14 mouse cellular contexts compared by ENCODE assay signal in the genomic region with DNA sequence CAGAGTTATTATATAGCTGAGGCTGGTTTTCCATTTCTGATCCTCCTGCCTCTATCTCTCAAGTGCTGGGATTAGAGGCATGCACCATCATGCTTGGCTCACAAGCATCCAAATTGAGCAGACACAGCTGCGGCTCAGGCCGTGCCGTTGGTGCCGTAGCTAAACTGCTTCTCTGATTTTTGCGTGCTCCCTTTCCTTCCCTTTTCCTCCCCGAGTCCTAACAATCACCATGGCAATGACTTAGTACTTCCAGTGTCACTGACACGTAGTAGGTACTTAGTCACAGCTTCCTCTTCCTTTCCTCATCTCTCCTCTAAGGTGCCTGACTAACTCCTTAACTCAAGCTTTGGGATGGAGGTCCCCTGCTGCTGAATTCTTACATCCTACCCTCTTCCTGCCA. TPM values are rescaled to one million over a fixed set of nuclear protein-coding genes. Genes with fewer than 3 reads are reported as not detected.
A peak's percentile ranks its signal among the peaks of the same experiment; 100 is the strongest.
DNase-seq lines count a peak whose midpoint lies in the region; ATAC-seq and TF ChIP-seq lines count a peak whose summit lies in the region.
"Had no signal": no experiment of that assay in that cellular context is flagged by ENCODE, and none has a peak within 500 bp of the region (broad histone marks: within the 10 kb centered on the region; RNA-seq: fewer than 3 reads in every experiment).

No protein-coding gene starts in this region.

- H3K9ac ChIP-seq in heart, embryonic 15.5 days, result no peak overlapping the region
- no peak overlapping the region for H3K9ac ChIP-seq in heart, embryonic 11.5 days (ENCODE audit: low read depth, low read length)
- H3K9ac ChIP-seq in lung, embryonic 16.5 days (ENCODE audit: low read length), result peak overlapping the region; percentile 26; the same call in 1 of the 2 replicates
- no peak overlapping the region for H3K9ac ChIP-seq in stomach, embryonic 16.5 days (ENCODE audit: low read length)
- H3K9ac ChIP-seq: hindbrain, embryonic 13.5 days had no signal

- no peak for TF ChIP-seq POLR2A in embryonic fibroblast, embryonic 13.5 days (IDR thresholded peaks at IDR 0.05; ENCODE audit: low read depth, low read length)

- ATAC-seq in heart, embryonic 15.5 days (replicated peaks; ENCODE audit: insufficient number of reproducible peaks, insufficient read depth, low FRiP score, low read depth), result no peak
- no peak for ATAC-seq in heart, embryonic 11.5 days (replicated peaks; ENCODE audit: insufficient number of reproducible peaks, low FRiP score, low TSS enrichment)
- ATAC-seq in lung, embryonic 16.5 days (ENCODE audit: low read depth), result 0 out of 2 replicates have a peak, but pooled peaks have one; percentile 6
- peak; percentile 38; the same call in 1 of the 2 replicates for ATAC-seq in stomach, embryonic 16.5 days (ENCODE audit: insufficient read depth, low FRiP score)

- H3K4me3 ChIP-seq in heart, embryonic 15.5 days, result no peak overlapping the region
- no peak overlapping the region for H3K4me3 ChIP-seq in heart, embryonic 11.5 days (ENCODE audit: low read depth, low read length)
- no peak overlapping the region for H3K4me3 ChIP-seq in lung, embryonic 16.5 days (ENCODE audit: low read length)
- H3K4me3 ChIP-seq in embryonic fibroblast, embryonic 13.5 days (ENCODE audit: insufficient read depth, low read length), result no peak overlapping the region
- no peak overlapping the region for H3K4me3 ChIP-seq in stomach, embryonic 16.5 days (replicated peaks; ENCODE audit: low read length)
- H3K4me3 ChIP-seq: forebrain, embryonic 10.5 days; hindbrain, embryonic 13.5 days; limb, embryonic 10.5 days had no signal

- TF ChIP-seq CTCF in embryonic fibroblast, embryonic 13.5 days (IDR thresholded peaks at IDR 0.05; ENCODE audit: borderline replicate concordance, insufficient read depth, low read length), result no peak

- H3K9me3 ChIP-seq in heart, embryonic 15.5 days (replicated peaks), result no peaks in the 10 kb centered on the region
- H3K9me3 ChIP-seq in heart, embryonic 11.5 days (replicated peaks; ENCODE audit: control insufficient read depth, low read length), result no peaks in the 10 kb centered on the region
- H3K9me3 ChIP-seq in lung, embryonic 16.5 days (ENCODE audit: control insufficient read depth, low read length), result no peaks in the 10 kb centered on the region
- peaks cover 4% of the 10 kb centered on the region; the same call in 1 of the 2 replicates for H3K9me3 ChIP-seq in stomach, embryonic 16.5 days (replicated peaks; ENCODE audit: control insufficient read depth, low read length)
- H3K9me3 ChIP-seq: forebrain, embryonic 10.5 days; hindbrain, embryonic 13.5 days; limb, embryonic 10.5 days had no signal

- H3K27ac ChIP-seq in heart, embryonic 15.5 days, result peak overlapping the region; percentile 2; the same call in 1 of the 2 replicates
- H3K27ac ChIP-seq in heart, embryonic 11.5 days (ENCODE audit: low read depth, low read length), result no peak overlapping the region
- peak overlapping the region; percentile 81 for H3K27ac ChIP-seq in lung, embryonic 16.5 days (ENCODE audit: low read length)
- peak overlapping the region; percentile 23; the same call in 1 of the 2 replicates for H3K27ac ChIP-seq in embryonic fibroblast, embryonic 13.5 days (ENCODE audit: insufficient read depth, low read length)
- peak overlapping the region; percentile 26 for H3K27ac ChIP-seq in stomach, embryonic 16.5 days (ENCODE audit: low read length)
- H3K27ac ChIP-seq: forebrain, embryonic 10.5 days; hindbrain, embryonic 13.5 days; limb, embryonic 10.5 days had no signal

- no peak for DNase-seq in lung, adult 18-20 months
- no peak for DNase-seq in c-Kit-positive CD71-positive TER-119-positive erythroid progenitor cells, embryonic 14.5 days (ENCODE audit: low spot score)
- DNase-seq: adrenal gland, adult 2 months; kidney, adult 11 months; retina, postnatal 1 day; thymus, postnatal 14 days had no signal

- H3K4me1 ChIP-seq in heart, embryonic 15.5 days (replicated peaks), result peaks cover 53% of the 10 kb centered on the region
- peaks cover 42% of the 10 kb centered on the region for H3K4me1 ChIP-seq in heart, embryonic 11.5 days (ENCODE audit: control insufficient read depth, insufficient read depth, low read length)
- H3K4me1 ChIP-seq in lung, embryonic 16.5 days (replicated peaks; ENCODE audit: control insufficient read depth, insufficient read depth, low read length), result peaks cover 62% of the 10 kb centered on the region
- peaks cover 28% of the 10 kb centered on the region for H3K4me1 ChIP-seq in embryonic fibroblast, embryonic 13.5 days (ENCODE audit: control insufficient read depth, insufficient read depth, low read length)
- H3K4me1 ChIP-seq in stomach, embryonic 16.5 days (ENCODE audit: control insufficient read depth, insufficient read depth, low read length), result peaks cover 58% of the 10 kb centered on the region

- H3K36me3 ChIP-seq in heart, embryonic 15.5 days, result no peaks in the 10 kb centered on the region
- H3K36me3 ChIP-seq in heart, embryonic 11.5 days (ENCODE audit: control insufficient read depth, insufficient read depth, low read length), result no peaks in the 10 kb centered on the region
- no peaks in the 10 kb centered on the region for H3K36me3 ChIP-seq in lung, embryonic 16.5 days (ENCODE audit: control insufficient read depth, insufficient read depth, low read length)
- no peaks in the 10 kb centered on the region for H3K36me3 ChIP-seq in stomach, embryonic 16.5 days (ENCODE audit: control insufficient read depth, insufficient read depth, low read length)
- H3K36me3 ChIP-seq: forebrain, embryonic 10.5 days; hindbrain, embryonic 13.5 days; limb, embryonic 10.5 days had no signal

- 47% methylated on average over 7 of the region's 7 CpGs for WGBS in heart, embryonic 15.5 days
- WGBS in heart, embryonic 11.5 days (ENCODE audit: insufficient replicate concordance), result 62% methylated on average over 7 of the region's 7 CpGs
- 36% methylated on average over 7 of the region's 7 CpGs for WGBS in lung, embryonic 16.5 days
- WGBS in stomach, embryonic 16.5 days, result 46% methylated on average over 7 of the region's 7 CpGs

- H3K4me2 ChIP-seq in heart, embryonic 15.5 days, result no peak overlapping the region
- no peak overlapping the region for H3K4me2 ChIP-seq in heart, embryonic 11.5 days
- H3K4me2 ChIP-seq in lung, embryonic 16.5 days (ENCODE audit: low read depth, low read length), result no peak overlapping the region
- H3K4me2 ChIP-seq in stomach, embryonic 16.5 days (ENCODE audit: low read depth, low read length), result no peak overlapping the region
- H3K4me2 ChIP-seq: hindbrain, embryonic 13.5 days had no signal

- no peaks in the 10 kb centered on the region for H3K27me3 ChIP-seq in heart, embryonic 15.5 days
- H3K27me3 ChIP-seq in heart, embryonic 11.5 days (ENCODE audit: control insufficient read depth, insufficient read depth, low read length), result no peaks in the 10 kb centered on the region
- no peaks in the 10 kb centered on the region for H3K27me3 ChIP-seq in lung, embryonic 16.5 days (ENCODE audit: control insufficient read depth, insufficient read depth, low read depth, low read length)
- no peaks in the 10 kb centered on the region for H3K27me3 ChIP-seq in stomach, embryonic 16.5 days (ENCODE audit: control insufficient read depth, insufficient read depth, low read length)
- H3K27me3 ChIP-seq: hindbrain, embryonic 13.5 days had no signal

RNA-seq across cellular contexts. Expression of a gene that starts 19.0 kb away (rescaled TPM):
- polyA plus RNA-seq in heart, embryonic 15.5 days (2015; fragmentation: Nextera tagmentation; extraction: Ambion mirVana), result 21.0 and 22.4 TPM in 2 replicates
- polyA plus RNA-seq in heart, embryonic 11.5 days (2014; fragmentation: Nextera tagmentation; extraction: Ambion mirVana), result 19.8 and 22.2 TPM in 2 replicates
- 15.3 and 15.7 TPM in 2 replicates for polyA plus RNA-seq in lung, embryonic 16.5 days (2015; fragmentation: Nextera tagmentation; extraction: Ambion mirVana)
- 168 and 255 TPM in 2 replicates for polyA plus RNA-seq in embryonic fibroblast, embryonic 13.5 days (2011; ENCODE audit: insufficient read length, low read depth, missing spikeins)
- 14.3 and 16.5 TPM in 2 replicates for polyA plus RNA-seq in stomach, embryonic 16.5 days (2015; fragmentation: Nextera tagmentation; extraction: Ambion mirVana)

Comparison
In these comparisons a context has a peak if more than half of its experiments do, and no peak if none do; other contexts are left out.
1. ATAC-seq: peak in lung, embryonic 16.5 days (single experiment) and stomach, embryonic 16.5 days (single experiment); none in heart, embryonic 15.5 days (single experiment) and heart, embryonic 11.5 days (single experiment).